Mouse (Mus musculus): ENCODE data around the gene Cd274. TPM values are rescaled to one million over a fixed set of nuclear protein-coding genes. Genes with fewer than 3 reads are reported as not detected.
"Not testable (repeated sequence)": the region's sequence is repeated elsewhere in the genome, so short reads cannot be mapped to it uniquely, and the experiment has no call there.

Cd274 gene
- polyA plus RNA-seq, 3 experiments from 2014 or later, result 34.8 to 58.6 (median 47.4) TPM

- no peak for ATAC-seq
Observed at GRCm38 (mm10) chr19:29396353-29396752, 29.1 kb downstream of the Cd274 start.

- ATAC-seq, result no peak
Observed at GRCm38 (mm10) chr19:29399786-29400185, 32.5 kb downstream of the Cd274 start.

GRCm38 (mm10) chr19:29400466-29400865 is 33.2 kb downstream of the Cd274 start:
- no peak for ATAC-seq

DNA sequence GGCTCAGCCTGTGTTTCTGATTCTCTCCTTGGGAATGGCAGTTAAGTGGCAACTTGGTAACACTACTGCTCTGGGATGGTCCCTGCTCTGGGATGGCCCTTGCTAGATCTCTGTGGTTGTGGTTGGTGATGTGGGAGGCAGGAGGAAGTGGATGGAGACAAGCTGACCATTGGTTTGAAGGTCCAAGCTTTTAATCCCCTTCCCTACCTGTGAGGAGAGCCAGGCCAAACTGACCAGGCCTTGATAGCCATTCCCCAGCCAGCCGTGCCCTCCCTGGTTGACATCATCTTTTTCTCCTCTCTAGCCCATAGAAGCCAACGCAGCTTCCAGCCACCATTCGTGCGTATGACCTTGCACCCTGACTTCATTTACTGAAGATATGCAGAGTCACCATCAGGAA is 35.4 kb downstream of the Cd274 start:
- no peak for ATAC-seq

DNA sequence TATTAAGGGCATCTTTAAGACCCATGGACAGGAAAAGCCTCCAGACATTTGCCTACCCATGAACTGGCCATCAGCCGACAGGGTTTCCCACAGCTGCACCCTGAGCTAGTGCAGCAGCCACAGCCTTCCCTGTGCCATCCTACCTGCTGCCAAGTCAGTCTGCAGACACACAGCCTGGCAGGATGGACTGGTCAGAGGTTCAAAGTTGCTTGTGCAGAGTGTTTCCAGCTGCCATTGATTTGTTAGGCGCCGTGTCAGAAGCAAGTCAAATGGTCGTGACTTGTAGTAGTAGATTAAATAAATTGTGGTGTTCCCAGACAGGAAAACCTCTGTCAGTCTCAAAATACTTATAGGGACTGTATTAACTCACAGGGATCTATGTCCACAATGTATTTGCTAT is 36.0 kb downstream of the Cd274 start:
- ATAC-seq, result no peak

DNA sequence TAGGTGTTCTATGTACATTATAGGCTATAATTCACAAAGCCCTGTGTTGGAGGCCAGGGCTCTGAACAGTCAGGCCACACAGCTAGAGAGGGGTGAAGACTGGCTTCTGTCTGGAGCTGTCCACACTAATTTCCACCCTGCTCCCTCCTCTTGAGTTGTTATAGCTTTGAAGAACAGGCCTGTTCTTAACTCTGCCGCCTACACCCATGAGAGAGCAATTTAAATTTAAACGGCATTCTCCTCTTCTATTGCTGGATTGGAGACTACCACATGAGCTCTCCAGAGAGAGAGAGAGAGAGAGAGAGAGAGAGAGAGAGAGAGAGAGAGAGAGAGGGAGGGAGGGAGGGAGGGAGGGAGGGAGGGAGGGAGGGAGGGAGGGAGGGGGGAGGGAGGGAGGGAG is 38.1 kb downstream of the Cd274 start:
- ATAC-seq, result no peak

DNA sequence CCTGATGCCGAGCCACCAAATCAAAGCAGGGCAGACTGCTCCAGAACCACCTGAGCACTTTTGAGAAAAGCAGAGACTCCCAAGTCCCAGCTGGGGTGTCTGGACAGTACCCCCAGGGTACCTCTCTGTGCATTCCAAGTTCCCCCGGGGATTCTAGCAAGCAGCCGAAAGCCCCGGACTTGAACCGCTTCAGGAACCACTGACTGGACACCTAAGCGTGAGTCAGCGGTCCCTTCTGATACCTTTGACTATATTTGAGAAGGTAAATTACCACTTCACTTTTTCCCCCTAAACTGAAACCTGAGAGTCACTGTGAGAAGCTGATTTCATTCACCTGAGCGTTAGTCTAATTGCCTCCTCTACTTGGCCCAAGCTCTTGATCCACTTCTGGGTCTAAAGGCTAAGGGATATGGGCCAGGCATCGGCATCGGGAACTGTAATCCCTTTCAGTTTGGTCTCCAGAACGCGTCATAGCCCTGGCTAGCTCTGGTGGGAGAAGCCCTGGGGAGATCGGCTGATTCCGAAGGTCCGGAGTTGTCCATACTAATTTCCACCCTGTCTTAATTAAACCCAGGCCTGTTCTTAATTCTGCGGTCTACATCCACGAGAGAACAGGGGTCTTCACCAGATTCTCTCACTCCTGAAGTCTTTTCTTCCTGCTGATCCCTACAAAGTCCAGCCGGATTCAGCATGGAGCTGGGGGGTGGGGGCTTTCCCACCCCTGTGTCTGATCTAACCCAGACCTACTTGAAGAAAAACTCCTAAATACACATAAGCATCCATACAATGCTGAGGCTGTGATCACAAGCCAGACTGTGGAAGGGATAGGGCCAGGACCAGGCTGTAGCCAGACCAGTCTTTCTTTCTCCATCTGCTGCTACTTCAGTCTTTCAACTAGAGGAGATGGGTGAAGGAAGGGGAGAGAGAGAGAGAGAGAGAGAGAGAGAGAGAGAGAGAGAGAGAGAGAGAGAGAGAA is 39.1 kb downstream of the Cd274 start:
- ATAC-seq, result no peak

DNA sequence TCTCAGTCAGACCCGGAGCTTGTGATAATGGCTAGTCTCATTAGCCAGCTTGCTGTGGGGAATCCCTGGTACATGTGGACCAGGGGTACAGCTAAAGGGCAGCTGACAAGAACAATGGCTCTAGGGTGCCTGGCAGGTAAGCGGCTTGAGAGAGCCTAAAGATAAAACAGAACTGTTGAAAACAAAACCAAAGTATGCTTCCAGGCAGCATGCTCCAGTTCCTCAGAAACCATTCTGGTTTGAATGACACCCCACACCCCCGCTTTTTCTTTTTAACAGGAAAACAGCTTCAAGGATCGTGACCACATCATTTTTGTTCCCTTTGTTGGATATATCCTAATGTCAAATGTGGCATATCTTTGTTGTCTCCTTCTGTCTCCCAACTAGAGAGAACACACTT is 43.4 kb downstream of the Cd274 start, which contains the start of gene Pdcd1lg2:
TSS of gene Pdcd1lg2 (plus strand) at position 301 of the 400 bp plus-strand sequence.
- no peak for ATAC-seq

- ATAC-seq, result no peak
Observed at GRCm38 (mm10) chr19:29412476-29413420, 45.5 kb downstream of the Cd274 start.

DNA sequence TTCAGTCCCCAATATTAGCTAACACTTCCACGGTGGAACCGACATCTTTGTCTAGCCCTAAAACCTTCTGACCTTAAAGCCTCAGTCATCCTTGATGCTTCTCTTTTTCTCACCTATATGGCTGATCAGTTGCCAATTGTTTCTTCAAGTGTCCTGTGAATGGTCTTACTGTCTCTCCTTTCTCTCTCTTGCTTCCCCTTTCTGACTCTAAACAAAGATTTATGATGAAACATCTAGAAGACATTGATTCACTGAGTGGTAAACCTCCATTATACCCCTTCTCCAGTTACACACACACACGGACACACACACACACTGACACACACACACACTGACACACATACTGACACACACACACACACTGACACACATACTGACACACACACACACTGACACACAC is 47.3 kb downstream of the Cd274 start:
- no peak for ATAC-seq

- not testable (repeated sequence) for ATAC-seq
Observed at GRCm38 (mm10) chr19:29414917-29415316, 47.7 kb downstream of the Cd274 start.

- ATAC-seq, result no peak
Observed at GRCm38 (mm10) chr19:29416393-29416902, 49.2 kb downstream of the Cd274 start.

DNA sequence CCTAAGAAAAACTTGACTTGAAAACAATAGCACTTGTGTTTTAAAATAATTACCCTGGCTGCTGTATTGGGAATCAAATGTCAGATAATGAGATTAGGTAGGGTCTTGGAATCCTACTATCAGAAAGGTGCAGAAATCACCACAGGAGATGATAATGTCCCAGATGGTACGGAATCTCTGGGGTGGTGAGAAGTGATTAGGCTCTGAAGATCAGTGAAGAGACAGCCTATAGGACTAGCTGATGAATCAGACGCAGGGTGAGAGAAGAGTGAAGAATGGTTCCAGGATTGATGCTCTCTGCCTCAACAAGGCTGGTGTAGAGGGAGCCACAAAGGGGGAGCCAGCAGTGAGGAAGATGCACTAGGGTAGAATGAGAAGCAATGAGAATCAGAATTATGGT is 49.9 kb downstream of the Cd274 start:
- ATAC-seq, result no peak

- peak; percentile 36 for ATAC-seq
Observed at GRCm38 (mm10) chr19:29417894-29418293, 50.6 kb downstream of the Cd274 start.

DNA sequence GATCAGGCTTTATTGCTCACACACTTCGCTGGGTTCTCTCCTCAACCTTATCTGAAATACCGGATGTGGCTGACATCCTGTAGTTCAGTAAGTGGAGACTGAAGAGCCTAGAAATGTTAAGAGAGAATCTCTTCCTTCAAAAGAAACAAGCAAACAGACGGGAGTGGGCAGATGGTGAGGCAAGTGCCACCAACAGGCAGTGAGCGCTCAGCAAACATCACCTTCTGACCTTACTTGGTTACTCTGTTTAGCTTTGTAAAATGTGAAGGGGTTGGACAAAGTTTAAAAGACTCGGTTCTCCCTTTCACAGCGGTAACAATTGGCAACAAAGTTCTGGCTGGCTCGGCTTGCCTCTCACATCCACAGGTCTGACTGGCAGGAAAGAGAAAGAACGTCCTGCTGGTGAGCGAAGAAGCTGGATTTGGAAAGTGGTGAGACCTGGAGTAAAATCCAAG is 51.4 kb downstream of the Cd274 start:
- ATAC-seq, result peak; percentile 90

DNA sequence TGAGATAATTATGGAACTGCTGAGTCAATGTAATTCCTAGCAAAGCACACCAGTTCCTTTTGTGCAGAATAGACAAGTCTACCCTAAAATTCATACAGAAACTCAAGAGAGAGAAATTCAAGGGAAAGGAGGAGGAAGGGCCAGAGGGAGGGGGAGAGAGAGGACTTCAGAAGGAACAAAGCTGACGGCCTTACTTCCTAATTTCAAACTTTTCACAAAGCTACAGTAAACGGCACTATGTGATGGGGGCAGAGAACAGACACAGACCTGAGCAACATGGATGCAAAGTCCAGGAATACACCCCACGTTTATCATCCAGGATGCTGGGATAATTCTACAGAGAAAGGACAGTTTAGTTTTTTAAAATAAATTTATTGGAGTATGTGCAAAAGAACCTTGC is 52.3 kb downstream of the Cd274 start:
- ATAC-seq, result no peak

- no peak for ATAC-seq
Observed at GRCm38 (mm10) chr19:29419946-29420345, 52.7 kb downstream of the Cd274 start.

DNA sequence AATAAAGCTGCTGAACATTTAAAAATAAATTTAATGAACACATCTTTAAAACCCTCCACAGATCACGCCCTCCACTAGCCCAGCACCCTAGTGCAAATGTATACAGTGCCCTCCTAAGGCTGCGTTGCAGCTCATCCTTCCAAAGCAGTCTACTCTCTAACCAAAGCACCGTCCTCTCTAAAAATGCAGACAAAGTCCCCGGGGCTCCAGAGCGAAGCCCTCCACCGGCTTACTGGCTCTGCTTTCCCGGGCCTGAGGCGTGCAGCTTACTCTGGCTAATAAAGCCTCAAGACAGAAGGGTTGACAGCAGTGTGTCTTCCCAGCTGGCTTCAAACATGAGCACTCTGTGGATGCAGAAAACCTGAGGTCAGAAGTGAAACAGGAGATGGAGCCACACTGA is 53.1 kb downstream of the Cd274 start:
- no peak for ATAC-seq

DNA sequence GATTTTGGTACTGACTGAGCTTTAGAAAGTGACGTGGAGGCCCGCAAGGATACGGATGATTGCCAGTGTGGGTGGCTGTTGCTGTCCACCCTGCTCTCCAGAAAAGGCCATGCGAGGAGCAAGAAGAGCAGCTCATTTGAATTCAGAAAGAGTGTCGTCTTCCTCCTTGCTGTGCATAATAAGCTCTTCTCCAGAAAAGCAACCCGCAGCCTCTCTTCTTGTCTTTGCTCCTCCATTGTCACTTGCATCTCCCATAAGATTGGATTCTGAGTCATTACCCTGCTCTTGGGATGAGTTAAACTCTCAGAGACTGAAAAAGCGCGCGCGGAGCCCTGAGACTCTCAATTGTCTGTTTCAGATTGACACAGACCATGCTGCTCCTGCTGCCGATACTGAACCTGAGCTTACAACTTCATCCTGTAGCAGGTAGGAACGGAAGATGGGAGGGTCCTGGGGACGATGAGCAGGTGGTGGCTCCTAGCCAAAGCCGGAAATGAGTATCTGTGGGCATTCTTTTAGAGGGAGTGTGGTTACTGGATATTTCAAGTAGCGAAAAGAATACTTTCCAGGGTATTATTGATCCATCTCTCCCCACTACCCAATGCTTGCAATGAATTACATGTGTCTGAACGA is 54.9 kb downstream of the Cd274 start:
- no peak for ATAC-seq

GRCm38 (mm10) chr19:29422796-29423195 is 55.5 kb downstream of the Cd274 start:
- no peak for ATAC-seq

GRCm38 (mm10) chr19:29430516-29430915 is 63.3 kb downstream of the Cd274 start:
- peak; percentile 19 for ATAC-seq

- ATAC-seq, result peak; percentile 93
Observed at GRCm38 (mm10) chr19:29430953-29431352, 63.7 kb downstream of the Cd274 start.

All from inflammation-experienced regulatory T-cells, adult 6 months (primary cell).